Mouse (Mus musculus) stomach, embryonic 16.5 days (tissue): ENCODE results near the gene Srbd1. TPM values are rescaled to one million over a fixed set of nuclear protein-coding genes. Genes with fewer than 3 reads are reported as not detected.
A peak's percentile ranks its signal among the peaks of the same experiment; 100 is the strongest.

Source experiments
- ATAC-seq: fragments of 200-750 bp; cut with Nextera tagmentation; 2 replicates; pipeline ENCODE4 v1.8.0; 2017; ENCODE audit warnings: moderate number of reproducible peaks, moderate TSS enrichment; ENCODE audit not compliant: insufficient read depth, low FRiP score
- H3K27ac ChIP-seq: fragments of 300-500 bp; sonication (generic); 2 replicates; pipeline ENCODE4 v1.5.1; 2014; ENCODE audit warnings: low read length
- H3K27me3 ChIP-seq: fragments of 300-500 bp; sonication (generic); 2 replicates; pipeline ENCODE4 v1.6.1; 2014; ENCODE audit warnings: low read length, control low read depth, mixed read lengths; ENCODE audit not compliant: control insufficient read depth, insufficient read depth
- H3K36me3 ChIP-seq: fragments of 300-500 bp; sonication (generic); 2 replicates; pipeline ENCODE4 v1.6.1; 2014; ENCODE audit warnings: low read length; ENCODE audit not compliant: control insufficient read depth, insufficient read depth
- H3K4me1 ChIP-seq: fragments of 300-500 bp; sonication (generic); 2 replicates; pipeline ENCODE4 v1.6.1; 2014; ENCODE audit warnings: low read length, control low read depth, mixed read lengths; ENCODE audit not compliant: control insufficient read depth, insufficient read depth
- H3K4me2 ChIP-seq: fragments of 300-500 bp; sonication (generic); 2 replicates; pipeline ENCODE4 v1.6.1; 2014; ENCODE audit warnings: low read depth, low read length, mixed read lengths
- H3K4me3 ChIP-seq: fragments of 300-500 bp; sonication (generic); replicated peaks from 2 replicates; pipeline ENCODE4 v1.5.1; 2014; ENCODE audit warnings: mild to moderate bottlenecking, low read length
- H3K9ac ChIP-seq: fragments of 300-500 bp; sonication (generic); 2 replicates; pipeline ENCODE4 v1.6.1; 2014; ENCODE audit warnings: low read length
- H3K9me3 ChIP-seq: fragments of 300-500 bp; sonication (generic); replicated peaks from 2 replicates; pipeline ENCODE4 v1.6.1; 2016; ENCODE audit warnings: low read length, control low read depth; ENCODE audit not compliant: control insufficient read depth
- WGBS: fragments of 180-500 bp; shearing (Covaris S2); extraction: QIAGEN DNeasy Blood & Tissue Kit; methylation state at CpG from one replicate; pipeline ENCODE4 v1.1.7; 2014; 5-methylcytosine and 5-hydroxymethylcytosine counted together
- polyA plus RNA-seq: library from polyadenylated mRNA; unstranded; fragments of >200 nt; fragmentation: Nextera tagmentation; extraction: Ambion mirVana; gene quantifications from 2 replicates; pipeline ENCODE4 v1.2.1, GENCODE M21; 2015

Gene Srbd1
- polyA plus RNA-seq, 1 experiment from 2014 or later = 14.0 TPM

- Histone ChIP-seq H3K27me3 (no peaks in the 10 kb centered on the region), H3K36me3 (no peaks in the 10 kb centered on the region), H3K4me1 (no peaks in the 10 kb centered on the region), H3K27ac (no peak overlapping the region), H3K4me3 (no peak overlapping the region), H3K9me3 (0 out of 2 replicates have a peak, but pooled peaks cover 5% of the 10 kb centered on the region), H3K9ac (no peak overlapping the region), H3K4me2 (no peak overlapping the region)
- no peak for ATAC-seq
- WGBS = 81% methylated on average over 6 of the region's 6 CpGs
Observed at GRCm38 (mm10) chr17:86156999-86157398, 12.0 kb upstream of the Srbd1 start.

GRCm38 (mm10) chr17:86150867-86151348 lies 5.9 kb upstream of the Srbd1 start:
- Histone ChIP-seq H3K27ac (no peak overlapping the region), H3K9me3 (0 out of 2 replicates have a peak, but pooled peaks cover 5% of the 10 kb centered on the region), H3K4me3 (no peak overlapping the region), H3K4me2 (peak overlapping the region; percentile 27), H3K36me3 (no peaks in the 10 kb centered on the region), H3K27me3 (no peaks in the 10 kb centered on the region), H3K9ac (no peak overlapping the region), H3K4me1 (no peaks in the 10 kb centered on the region)
- WGBS = 6% methylated on average over 5 of the region's 5 CpGs
- ATAC-seq = peak; percentile 94

- Histone ChIP-seq H3K4me3 (no peak overlapping the region), H3K9me3 (0 out of 2 replicates have a peak, but pooled peaks cover 5% of the 10 kb centered on the region), H3K27ac (no peak overlapping the region), H3K4me1 (no peaks in the 10 kb centered on the region), H3K9ac (no peak overlapping the region), H3K4me2 (no peak overlapping the region), H3K27me3 (no peaks in the 10 kb centered on the region), H3K36me3 (no peaks in the 10 kb centered on the region)
- ATAC-seq = no peak
- 85% methylated on average over 1 of the region's 1 CpGs for WGBS
Observed at GRCm38 (mm10) chr17:86149726-86150125, 4.8 kb upstream of the Srbd1 start.

DNA sequence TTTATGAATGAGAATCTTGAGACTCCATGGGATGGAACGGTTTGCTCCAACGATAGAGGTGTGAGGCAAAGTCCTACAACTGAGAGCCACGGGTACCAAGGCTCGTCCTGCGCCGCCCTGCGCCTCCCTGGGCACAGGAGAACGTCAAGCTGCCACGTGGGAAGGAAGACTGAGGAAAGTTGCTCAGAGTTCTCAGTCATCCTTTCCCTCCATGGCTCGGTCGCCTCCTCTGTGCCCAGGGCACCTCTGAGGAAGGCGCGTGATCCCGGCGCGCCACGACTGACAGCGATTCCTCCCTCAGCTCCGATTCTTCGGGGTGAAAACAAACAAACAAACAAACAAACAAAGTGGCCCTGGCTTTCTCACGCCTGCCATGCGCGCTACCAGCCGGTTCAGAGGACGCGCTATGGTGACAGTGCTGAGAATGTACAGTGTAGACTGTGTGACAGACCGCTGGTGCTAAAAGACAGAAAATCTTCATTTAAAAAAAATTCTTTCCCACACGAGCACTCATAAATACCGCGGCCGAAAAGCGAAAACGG lies 367 bp downstream of the Srbd1 start:
- Histone ChIP-seq H3K4me3 (peak overlapping the region; percentile 72), H3K36me3 (no peaks in the 10 kb centered on the region), H3K27ac (peak overlapping the region; percentile 55; the same call in 1 of the 2 replicates), H3K4me1 (peaks cover 7% of the 10 kb centered on the region), H3K27me3 (no peaks in the 10 kb centered on the region), H3K4me2 (peak overlapping the region; percentile 96), H3K9me3 (no peaks in the 10 kb centered on the region), H3K9ac (peak overlapping the region; percentile 85)
- WGBS = under 1% methylated on average over 33 of the region's 33 CpGs
- ATAC-seq = peak; percentile 70

DNA sequence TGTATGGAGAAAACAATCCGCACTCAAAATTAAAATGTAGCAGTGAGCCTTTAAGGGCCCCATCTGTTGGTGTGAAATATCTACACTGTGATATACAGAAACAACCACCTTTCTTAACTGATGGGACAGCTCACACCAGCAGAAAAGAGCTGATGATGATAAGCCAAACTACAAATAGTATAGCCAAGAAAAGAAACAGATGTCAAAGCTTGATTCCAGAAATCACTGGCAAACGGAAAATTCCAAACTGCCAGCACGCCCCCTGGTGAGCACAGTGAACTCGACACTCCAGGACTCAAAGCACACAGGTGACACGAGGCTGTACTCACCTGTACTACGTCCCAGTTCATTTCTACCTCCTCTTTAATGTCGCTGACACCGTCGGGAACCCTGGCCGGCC lies 9.1 kb downstream of the Srbd1 start:
- Histone ChIP-seq H3K27ac (no peak overlapping the region), H3K9ac (no peak overlapping the region), H3K36me3 (0 out of 2 replicates have a peak, but pooled peaks cover 3% of the 10 kb centered on the region), H3K4me3 (no peak overlapping the region), H3K4me2 (no peak overlapping the region), H3K9me3 (no peaks in the 10 kb centered on the region), H3K27me3 (no peaks in the 10 kb centered on the region), H3K4me1 (no peaks in the 10 kb centered on the region)
- no peak for ATAC-seq
- WGBS = 76% methylated on average over 10 of the region's 10 CpGs

- no peak overlapping the region for H3K27ac ChIP-seq
- no peaks in the 10 kb centered on the region for H3K27me3 ChIP-seq
- 70% methylated on average over 6 of the region's 6 CpGs for WGBS
- H3K4me2 ChIP-seq = no peak overlapping the region
- 0 out of 2 replicates have a peak, but pooled peaks cover 3% of the 10 kb centered on the region for H3K36me3 ChIP-seq
- no peak for ATAC-seq
- H3K4me1 ChIP-seq = no peaks in the 10 kb centered on the region
- H3K9me3 ChIP-seq = no peaks in the 10 kb centered on the region
- H3K4me3 ChIP-seq = no peak overlapping the region
- H3K9ac ChIP-seq = no peak overlapping the region
Observed at GRCm38 (mm10) chr17:86134461-86134860, 10.5 kb downstream of the Srbd1 start.

- no peak overlapping the region for H3K9ac ChIP-seq
- H3K27ac ChIP-seq = no peak overlapping the region
- no peak for ATAC-seq
Observed at GRCm38 (mm10) chr17:86132534-86132933, 12.4 kb downstream of the Srbd1 start.

DNA sequence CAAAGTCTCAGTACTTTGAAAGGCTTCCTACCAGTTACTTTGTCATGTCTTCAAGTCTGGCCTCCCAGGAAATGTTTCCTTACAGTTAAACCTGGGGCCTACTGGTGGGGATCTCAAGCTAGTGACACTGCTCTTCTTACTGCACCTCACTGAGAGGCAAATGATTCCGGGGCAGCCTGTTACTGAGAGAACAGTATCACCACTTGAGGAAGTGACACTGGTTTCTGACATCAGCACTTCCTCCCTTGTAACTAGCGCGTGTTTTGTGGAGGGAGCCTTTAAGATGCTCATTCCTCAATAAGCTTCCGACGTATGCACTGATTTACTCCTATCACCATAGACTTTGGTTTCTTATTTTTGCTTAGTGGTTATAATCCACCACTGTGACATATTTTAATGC lies 16.8 kb downstream of the Srbd1 start:
- no peak for ATAC-seq
- Histone ChIP-seq H3K9me3 (no peaks in the 10 kb centered on the region), H3K27ac (no peak overlapping the region), H3K4me1 (no peaks in the 10 kb centered on the region), H3K36me3 (peaks cover 8% of the 10 kb centered on the region; the same call in 1 of the 2 replicates), H3K9ac (no peak overlapping the region), H3K4me3 (no peak overlapping the region), H3K4me2 (no peak overlapping the region), H3K27me3 (no peaks in the 10 kb centered on the region)
- 90% methylated on average over 5 of the region's 5 CpGs for WGBS

More at GRCm38 (mm10) chr17:86132534-86132933, 12.4 kb downstream of the Srbd1 start:
- Histone ChIP-seq H3K27me3 (no peaks in the 10 kb centered on the region), H3K4me3 (no peak overlapping the region), H3K36me3 (peaks cover 4% of the 10 kb centered on the region; the same call in 1 of the 2 replicates), H3K4me1 (no peaks in the 10 kb centered on the region), H3K9me3 (no peaks in the 10 kb centered on the region), H3K4me2 (no peak overlapping the region)
- WGBS = 48% methylated on average over 5 of the region's 5 CpGs

GRCm38 (mm10) chr17:86125908-86126307 lies 19.1 kb downstream of the Srbd1 start:
- H3K36me3 ChIP-seq = peaks cover 8% of the 10 kb centered on the region; the same call in 1 of the 2 replicates
- H3K4me3 ChIP-seq = no peak overlapping the region
- no peak overlapping the region for H3K27ac ChIP-seq
- ATAC-seq = no peak
- no peaks in the 10 kb centered on the region for H3K27me3 ChIP-seq
- H3K9ac ChIP-seq = no peak overlapping the region
- H3K4me1 ChIP-seq = no peaks in the 10 kb centered on the region
- 75% methylated on average over 5 of the region's 5 CpGs for WGBS
- no peaks in the 10 kb centered on the region for H3K9me3 ChIP-seq
- no peak overlapping the region for H3K4me2 ChIP-seq
